Mouse (Mus musculus) gastrocnemius, adult 2 months (tissue): ENCODE measurements around the gene Entpd4b. TPM values are rescaled to one million over a fixed set of nuclear protein-coding genes. Genes with fewer than 3 reads are reported as not detected.
"Not testable (repeated sequence)": the region's sequence is repeated elsewhere in the genome, so short reads cannot be mapped to it uniquely, and the experiment has no call there.

Experiments used
- DNase-seq: peaks from one replicate; pipeline ENCODE4 v3.0.0; 2022
- H3K27ac ChIP-seq: fragments of 200-600 bp; 2 replicates; pipeline ENCODE4 v1.8.1; 2022; ENCODE audit warnings: mild to moderate bottlenecking
- H3K4me3 ChIP-seq: fragments of 200-600 bp; 2 replicates; pipeline ENCODE4 v1.8.1; 2022; ENCODE audit warnings: mild to moderate bottlenecking, moderate library complexity
- intact Hi-C: fragments of 180-260 bp; cut with DNase I; formaldehyde crosslinking; loops from one replicate; pipeline ENCODE4 v1.15.1; 2025
- long read RNA-seq, 2 experiments: library from polyadenylated mRNA; stranded (forward); transcript quantifications; one replicate each; pipeline ENCODE4 v2.0.0; 2021
- total RNA-seq, 2 experiments: library from RNA; stranded (reverse); gene quantifications; 2 replicates each; pipeline ENCODE4 v1.2.3; 2021

Entpd4b gene
- total RNA-seq: 10 to 100 TPM; 41.3 to 47.9 TPM
- long read RNA-seq, experiment 1, transcript Entpd4b-204 (13 exons, 3,589 nt): major isoform, 280 of 344 reads
- long read RNA-seq, experiment 1, partial matches to known transcripts: 11 of 344 reads
- long read RNA-seq, experiment 1, other reads (novel, unspliced or antisense): 53 of 344 reads
- long read RNA-seq, experiment 2, transcript Entpd4b-204 (13 exons, 3,589 nt): major isoform, 245 of 319 reads
- long read RNA-seq, experiment 2, partial matches to known transcripts: 12 of 319 reads
- long read RNA-seq, experiment 2, other reads (novel, unspliced or antisense): 62 of 319 reads

GRCm38 (mm10) chr14:69555110-69555831 lies at the start of gene Entpd4b:
TSS of gene Entpd4b (plus strand) at chr14:69555424.
- intact Hi-C loops, H3K27ac ChIP-seq, DNase-seq, H3K4me3 ChIP-seq: not testable (repeated sequence)

GRCm38 (mm10) chr14:69507000-69507399 lies 48.2 kb upstream of the Entpd4b start:
- H3K4me3 ChIP-seq: not testable (repeated sequence)

GRCm38 (mm10) chr14:69512449-69512848 lies 42.8 kb upstream of the Entpd4b start, which contains the start of gene Gm27179:
TSS of gene Gm27179 (minus strand) at chr14:69512549.
- DNase-seq, H3K4me3 ChIP-seq, H3K27ac ChIP-seq, intact Hi-C loops: not testable (repeated sequence)

More at GRCm38 (mm10) chr14:69507000-69507399, 48.2 kb upstream of the Entpd4b start:
- intact Hi-C loops, DNase-seq, H3K27ac ChIP-seq: not testable (repeated sequence)

- DNase-seq, H3K27ac ChIP-seq, intact Hi-C loops, H3K4me3 ChIP-seq: not testable (repeated sequence)
Observed at GRCm38 (mm10) chr14:69520810-69521209, 34.4 kb upstream of the Entpd4b start.

GRCm38 (mm10) chr14:69523001-69523400 lies 32.2 kb upstream of the Entpd4b start:
- H3K27ac ChIP-seq, intact Hi-C loops, H3K4me3 ChIP-seq, DNase-seq: not testable (repeated sequence)

GRCm38 (mm10) chr14:69526202-69526601 lies 29.0 kb upstream of the Entpd4b start:
- intact Hi-C loops, DNase-seq: not testable (repeated sequence)

GRCm38 (mm10) chr14:69536539-69536938 lies 18.7 kb upstream of the Entpd4b start:
- H3K27ac ChIP-seq, DNase-seq, H3K4me3 ChIP-seq, intact Hi-C loops: not testable (repeated sequence)

More at GRCm38 (mm10) chr14:69526202-69526601, 29.0 kb upstream of the Entpd4b start:
- H3K27ac ChIP-seq, H3K4me3 ChIP-seq: not testable (repeated sequence)

- intact Hi-C loops, DNase-seq, H3K27ac ChIP-seq, H3K4me3 ChIP-seq: not testable (repeated sequence)
Observed at GRCm38 (mm10) chr14:69540113-69540512, 15.1 kb upstream of the Entpd4b start.

- DNase-seq, intact Hi-C loops, H3K27ac ChIP-seq, H3K4me3 ChIP-seq: not testable (repeated sequence)
Observed at GRCm38 (mm10) chr14:69542695-69543094, 12.5 kb upstream of the Entpd4b start.

GRCm38 (mm10) chr14:69544033-69544432 lies 11.2 kb upstream of the Entpd4b start:
- H3K27ac ChIP-seq, DNase-seq, intact Hi-C loops, H3K4me3 ChIP-seq: not testable (repeated sequence)

- intact Hi-C loops, H3K4me3 ChIP-seq: not testable (repeated sequence)
Observed at GRCm38 (mm10) chr14:69545052-69545451, 10.2 kb upstream of the Entpd4b start.

GRCm38 (mm10) chr14:69547310-69547709 lies 7.9 kb upstream of the Entpd4b start:
- intact Hi-C loops, H3K27ac ChIP-seq, DNase-seq: not testable (repeated sequence)

More at GRCm38 (mm10) chr14:69545052-69545451, 10.2 kb upstream of the Entpd4b start:
- H3K27ac ChIP-seq, DNase-seq: not testable (repeated sequence)

GRCm38 (mm10) chr14:69556820-69557219 lies 1.6 kb downstream of the Entpd4b start:
- DNase-seq, H3K27ac ChIP-seq, intact Hi-C loops, H3K4me3 ChIP-seq: not testable (repeated sequence)

More at GRCm38 (mm10) chr14:69547310-69547709, 7.9 kb upstream of the Entpd4b start:
- not testable (repeated sequence) for H3K4me3 ChIP-seq

- intact Hi-C loops, DNase-seq, H3K27ac ChIP-seq, H3K4me3 ChIP-seq: not testable (repeated sequence)
Observed at GRCm38 (mm10) chr14:69557550-69557949, 2.3 kb downstream of the Entpd4b start.

Other genes starting within 250 kb of the Entpd4b start
- gene Gm16867, start 52.1 kb upstream of the Entpd4b start, total RNA-seq: 1 to 10 TPM; 2.2 to 2.7 TPM
- gene Gm27179, start 42.9 kb upstream of the Entpd4b start, total RNA-seq: not detected